9 mouse cellular contexts compared by ENCODE assay signal in genomic region chr7:114281671-114282070, GRCm38 (mm10). TPM values are rescaled to one million over a fixed set of nuclear protein-coding genes. Genes with fewer than 3 reads are reported as not detected.
DNase-seq lines count a peak whose midpoint lies in the region; ATAC-seq lines count a peak whose summit lies in the region.
"Had no signal": no experiment of that assay in that cellular context is flagged by ENCODE, and none has a peak within 500 bp of the region (broad histone marks: within the 10 kb centered on the region; RNA-seq: fewer than 3 reads in every experiment).

No protein-coding gene starts in this region.

- no peak overlapping the region for H3K27ac ChIP-seq in heart, embryonic 11.5 days (ENCODE audit: low read depth, low read length)
- H3K27ac ChIP-seq: embryonic facial prominence, embryonic 15.5 days had no signal

- H3K4me2 ChIP-seq in heart, embryonic 11.5 days = no peak overlapping the region
- H3K4me2 ChIP-seq: embryonic facial prominence, embryonic 15.5 days had no signal

- peak; percentile 42 to 50 for DNase-seq in heart, adult 18-20 months
- peak; percentile 44 to 74 for DNase-seq in CD8-positive naive resting alpha-beta T cell, adult 2 months (ENCODE audit: low read depth in 2 of 2, low spot score in 2 of 2)
- peak; percentile 54 for DNase-seq in adipocyte (ENCODE audit: low spot score)
- peak; percentile 47 for DNase-seq in mesoderm, embryonic 11.5 days (ENCODE audit: low read depth, low spot score)
- no peak for DNase-seq in testis, postnatal 10 days (ENCODE audit: low spot score)
- no peak for DNase-seq in right cerebral cortex, adult 18-20 months

- no peak for ATAC-seq in heart, embryonic 11.5 days (replicated peaks; ENCODE audit: insufficient number of reproducible peaks, low FRiP score, low TSS enrichment)
- ATAC-seq in inflammation-experienced regulatory T-cells, adult 6 months = peak; percentile 94

- no peaks in the 10 kb centered on the region for H3K4me1 ChIP-seq in heart, embryonic 11.5 days (ENCODE audit: control insufficient read depth, insufficient read depth, low read length)
- H3K4me1 ChIP-seq: embryonic facial prominence, embryonic 15.5 days had no signal

- 51% methylated on average over 3 of the region's 3 CpGs for WGBS in heart, embryonic 11.5 days (ENCODE audit: insufficient replicate concordance)

- no peaks in the 10 kb centered on the region for H3K36me3 ChIP-seq in heart, embryonic 11.5 days (ENCODE audit: control insufficient read depth, insufficient read depth, low read length)
- H3K36me3 ChIP-seq: embryonic facial prominence, embryonic 15.5 days had no signal

- no peak overlapping the region for H3K4me3 ChIP-seq in heart, embryonic 11.5 days (ENCODE audit: low read depth, low read length)
- H3K4me3 ChIP-seq: embryonic facial prominence, embryonic 15.5 days had no signal

- no peaks in the 10 kb centered on the region for H3K9me3 ChIP-seq in heart, embryonic 11.5 days (replicated peaks; ENCODE audit: control insufficient read depth, low read length)
- H3K9me3 ChIP-seq: embryonic facial prominence, embryonic 15.5 days had no signal

- no peak overlapping the region for H3K9ac ChIP-seq in heart, embryonic 11.5 days (ENCODE audit: low read depth, low read length)
- H3K9ac ChIP-seq: embryonic facial prominence, embryonic 15.5 days had no signal

- H3K27me3 ChIP-seq in heart, embryonic 11.5 days (ENCODE audit: control insufficient read depth, insufficient read depth, low read length) = no peaks in the 10 kb centered on the region
- H3K27me3 ChIP-seq: embryonic facial prominence, embryonic 15.5 days had no signal

RNA-seq across cellular contexts. Expression of gene Psma1, which starts 5.8 kb away (rescaled TPM):
- total RNA-seq in heart, adult 18-20 months (2021) = 100 to 1,000 TPM; 143 TPM
- polyA plus RNA-seq in heart, embryonic 11.5 days (2014; fragmentation: Nextera tagmentation; extraction: Ambion mirVana) = 356 and 369 TPM in 2 replicates
- polyA plus RNA-seq in inflammation-experienced regulatory T-cells, adult 6 months (2017; shearing (Covaris generic)) = 100 to 1,000 TPM; 227 to 338 (median 255) TPM

RNA-seq across cellular contexts. Expression of gene Copb1, which starts 27.2 kb away (rescaled TPM):
- total RNA-seq in heart, adult 18-20 months (2021) = 10 to 100 TPM; 42.4 to 44.1 TPM
- polyA plus RNA-seq in heart, embryonic 11.5 days (2014; fragmentation: Nextera tagmentation; extraction: Ambion mirVana) = 93.2 and 110 TPM in 2 replicates
- 100 to 1,000 TPM; 114 to 150 (median 118) TPM for polyA plus RNA-seq in inflammation-experienced regulatory T-cells, adult 6 months (2017; shearing (Covaris generic))

Comparison
In these comparisons a context has a peak if more than half of its experiments do, and no peak if none do; other contexts are left out.
1. DNase-seq: peak in heart, adult 18-20 months (2 of 2), CD8-positive naive resting alpha-beta T cell, adult 2 months (2 of 2), adipocyte (single experiment) and mesoderm, embryonic 11.5 days (single experiment); none in testis, postnatal 10 days (single experiment) and right cerebral cortex, adult 18-20 months (single experiment).